Mouse (Mus musculus) heart, adult 2 months (tissue): ENCODE data around the gene Zbtb9. TPM values are rescaled to one million over a fixed set of nuclear protein-coding genes. Genes with fewer than 3 reads are reported as not detected.

Source experiments
- DNase-seq, 2 experiments: peaks; one replicate each; pipeline ENCODE4 v3.0.0; 2021
- H3K27ac ChIP-seq: fragments of 200-600 bp; 2 replicates; pipeline ENCODE4 v1.8.1; 2022
- H3K27me3 ChIP-seq: fragments of 200-500 bp; 2 replicates; pipeline ENCODE4 v1.6.1; 2012; ENCODE audit warnings: mild to moderate bottlenecking, low read length, inconsistent platforms, mixed read lengths; ENCODE audit not compliant: control insufficient read depth, insufficient read depth
- H3K36me3 ChIP-seq: fragments of 200-500 bp; 2 replicates; pipeline ENCODE4 v1.6.1; 2012; ENCODE audit warnings: low read length, inconsistent platforms; ENCODE audit not compliant: control insufficient read depth, insufficient read depth
- H3K4me1 ChIP-seq: fragments of 200-500 bp; 2 replicates; pipeline ENCODE4 v1.6.1; 2011; ENCODE audit warnings: low read length; ENCODE audit not compliant: control insufficient read depth, insufficient read depth
- H3K4me3 ChIP-seq: fragments of 200-600 bp; 2 replicates; pipeline ENCODE4 v1.8.1; 2022
- H3K79me2 ChIP-seq: fragments of 200-500 bp; replicated peaks from 2 replicates; pipeline ENCODE4 v1.6.1; 2012; ENCODE audit warnings: mild to moderate bottlenecking, inconsistent platforms, low read length, moderate library complexity, mixed read lengths; ENCODE audit not compliant: control insufficient read depth, insufficient read depth
- H3K9ac ChIP-seq: fragments of 200-500 bp; 2 replicates; pipeline ENCODE4 v1.6.1; 2012; ENCODE audit warnings: low read depth, mild to moderate bottlenecking, control low read depth, inconsistent platforms, low read length, mixed read lengths
- CTCF ChIP-seq: fragments of 200-600 bp; IDR thresholded peaks from 2 replicates; pipeline ENCODE4 v1.8.1; 2022; ENCODE audit warnings: antibody characterized with exemption, mild to moderate bottlenecking, moderate library complexity
- EP300 ChIP-seq: fragments of 200-500 bp; IDR thresholded peaks from 2 replicates; pipeline ENCODE4 v1.6.1; 2011; ENCODE audit warnings: low read depth, low read length, control low read depth; ENCODE audit not compliant: insufficient read depth
- POLR2A ChIP-seq: fragments of 200-500 bp; IDR thresholded peaks from 2 replicates; pipeline ENCODE4 v1.6.1; 2011; ENCODE audit warnings: mild to moderate bottlenecking, low read depth, low read length, control low read depth; ENCODE audit not compliant: insufficient read depth
- WGBS: fragments of 180-500 bp; shearing (Covaris S2); methylation state at CpG from one replicate; pipeline ENCODE4 v1.1.7; 2018; 5-methylcytosine and 5-hydroxymethylcytosine counted together
- intact Hi-C: fragments of 180-260 bp; cut with DNase I; formaldehyde crosslinking; loops from one replicate; pipeline ENCODE4 v1.15.1; 2025
- polyA plus RNA-seq: library from polyadenylated mRNA; depleted of rRNA; stranded (reverse); fragments of >200 nt; gene quantifications from 2 replicates; pipeline ENCODE4 v1.2.3, GENCODE M21; 2012
- total RNA-seq, 2 experiments: library from RNA; stranded (reverse); gene quantifications; 2 replicates each; pipeline ENCODE4 v1.2.3; 2021

The Zbtb9 gene
- total and polyA plus RNA-seq, 3 experiments = 1.5 to 3.5 (median 2.4) TPM

GRCm38 (mm10) chr17:27029431-27029830, 56.5 kb downstream of the Zbtb9 start:
- H3K9ac ChIP-seq = no peak overlapping the region
- no peaks in the 10 kb centered on the region for H3K27me3 ChIP-seq
- no peak overlapping the region for H3K4me3 ChIP-seq
- intact Hi-C loops = loop anchor here (2.0 to 5.0 kb wide), 2 partner anchors 97 to 113 kb away; partner anchors contain the start of genes Kifc5b and Phf1
- no peak overlapping the region for H3K27ac ChIP-seq
- 81% methylated on average over 14 of the region's 14 CpGs for WGBS
- H3K36me3 ChIP-seq = no peaks in the 10 kb centered on the region
- peaks cover 4% of the 10 kb centered on the region for H3K4me1 ChIP-seq
- no peak for DNase-seq
- no peaks in the 10 kb centered on the region for H3K79me2 ChIP-seq
- TF ChIP-seq EP300 (no peak), CTCF (no peak), POLR2A (no peak)

- Histone ChIP-seq H3K36me3 (no peaks in the 10 kb centered on the region), H3K27ac (no peak overlapping the region), H3K27me3 (no peaks in the 10 kb centered on the region), H3K79me2 (no peaks in the 10 kb centered on the region), H3K4me1 (peaks cover 4% of the 10 kb centered on the region), H3K4me3 (no peak overlapping the region), H3K9ac (no peak overlapping the region)
- TF ChIP-seq EP300 (no peak), CTCF (no peak), POLR2A (no peak)
- no peak for DNase-seq
- intact Hi-C loops = loop anchor here (5.0 kb wide), 1 partner anchor 161 kb away; no protein-coding TSS in a partner anchor
- WGBS = 94% methylated on average over 4 of the region's 4 CpGs
Measured at GRCm38 (mm10) chr17:27030896-27031295, 57.9 kb downstream of the Zbtb9 start.

- H3K27ac ChIP-seq = no peak overlapping the region
- H3K9ac ChIP-seq = 0 out of 2 replicates have a peak overlapping the region, but pooled peaks have one; percentile 35
- DNase-seq = no peak
- H3K27me3 ChIP-seq = no peaks in the 10 kb centered on the region
- H3K79me2 ChIP-seq = no peaks in the 10 kb centered on the region
- H3K36me3 ChIP-seq = no peaks in the 10 kb centered on the region
- 45% methylated on average over 7 of the region's 7 CpGs for WGBS
- peak overlapping the region; percentile 8; the same call in 1 of the 2 replicates for H3K4me3 ChIP-seq
- intact Hi-C loops = loop anchor here (1.0 to 5.0 kb wide), 4 partner anchors 24 to 160 kb away; partner anchors contain the start of gene Itpr3
- TF ChIP-seq POLR2A (no peak), CTCF (no peak), EP300 (no peak)
- peaks cover 3% of the 10 kb centered on the region for H3K4me1 ChIP-seq
Measured at GRCm38 (mm10) chr17:27032328-27032727, 59.4 kb downstream of the Zbtb9 start.

GRCm38 (mm10) chr17:27032869-27033268, 59.9 kb downstream of the Zbtb9 start:
- peak overlapping the region; percentile 35; the same call in 1 of the 2 replicates for H3K9ac ChIP-seq

GRCm38 (mm10) chr17:27036465-27036864, 63.5 kb downstream of the Zbtb9 start:
- Histone ChIP-seq H3K4me1 (no peaks in the 10 kb centered on the region), H3K36me3 (no peaks in the 10 kb centered on the region), H3K79me2 (no peaks in the 10 kb centered on the region), H3K27ac (no peak overlapping the region), H3K27me3 (no peaks in the 10 kb centered on the region), H3K4me3 (no peak overlapping the region), H3K9ac (no peak overlapping the region)
- intact Hi-C loops = no loop called here
- TF ChIP-seq POLR2A (no peak), EP300 (no peak), CTCF (no peak)
- 45% methylated on average over 7 of the region's 7 CpGs for WGBS
- no peak for DNase-seq

More at GRCm38 (mm10) chr17:27032869-27033268, 59.9 kb downstream of the Zbtb9 start:
- Histone ChIP-seq H3K27ac (no peak overlapping the region), H3K4me3 (peak overlapping the region; percentile 8; the same call in 1 of the 2 replicates), H3K36me3 (no peaks in the 10 kb centered on the region), H3K27me3 (no peaks in the 10 kb centered on the region), H3K4me1 (peaks cover 2% of the 10 kb centered on the region), H3K79me2 (no peaks in the 10 kb centered on the region)
- intact Hi-C loops = loop anchor here (1.0 to 5.0 kb wide), 4 partner anchors 24 to 159 kb away; partner anchors contain the start of gene Itpr3
- peak; percentile 95 for TF ChIP-seq CTCF
- TF ChIP-seq EP300 = 0 out of 2 replicates have a peak, but pooled peaks have one; percentile 71
- TF ChIP-seq POLR2A = no peak
- under 1% methylated on average over 14 of the region's 14 CpGs for WGBS
- DNase-seq = peak; percentile 75 to 86

- DNase-seq = no peak
- Histone ChIP-seq H3K27ac (no peak overlapping the region), H3K27me3 (no peaks in the 10 kb centered on the region), H3K9ac (no peak overlapping the region), H3K79me2 (no peaks in the 10 kb centered on the region), H3K4me1 (no peaks in the 10 kb centered on the region), H3K4me3 (no peak overlapping the region), H3K36me3 (no peaks in the 10 kb centered on the region)
- intact Hi-C loops = no loop called here
- WGBS = 52% methylated on average over 18 of the region's 18 CpGs
- TF ChIP-seq EP300 (no peak), POLR2A (no peak), CTCF (no peak)
Measured at GRCm38 (mm10) chr17:27038335-27039050, 65.5 kb downstream of the Zbtb9 start.
